Mouse (Mus musculus) lung, postnatal 4 days (tissue): Measurements from ENCODE around the gene Slc22a1.

ENCODE experiments used
- DNase-seq, 2 experiments: peaks; one replicate each; pipeline ENCODE4 v3.0.0; 2021

Slc22a1 gene

GRCm38 (mm10) chr17:12630976-12631730 is 44.5 kb downstream of the Slc22a1 start:
- peak; percentile 30 to 78 for DNase-seq

GRCm38 (mm10) chr17:12627983-12628382 is 47.6 kb downstream of the Slc22a1 start:
- DNase-seq: no peak

- no peak for DNase-seq
Observed at GRCm38 (mm10) chr17:12619641-12620040, 56.0 kb downstream of the Slc22a1 start.

- DNase-seq: peak; percentile 38 to 62
Observed at GRCm38 (mm10) chr17:12615429-12615828, 60.2 kb downstream of the Slc22a1 start.

- DNase-seq: no peak
Observed at GRCm38 (mm10) chr17:12614511-12615385, 60.9 kb downstream of the Slc22a1 start.

GRCm38 (mm10) chr17:12607202-12607601 is 68.4 kb downstream of the Slc22a1 start:
- no peak for DNase-seq

GRCm38 (mm10) chr17:12606634-12607033 is 69.0 kb downstream of the Slc22a1 start:
- DNase-seq: peak in 1 of 2 experiments; percentile 14
